9 mouse cellular contexts compared by ENCODE assay signal in genomic region chr2:118711038-118711494, GRCm38 (mm10). TPM values are rescaled to one million over a fixed set of nuclear protein-coding genes. Genes with fewer than 3 reads are reported as not detected.
DNase-seq lines count a peak whose midpoint lies in the region; ATAC-seq and TF ChIP-seq lines count a peak whose summit lies in the region.
"Had no signal": no experiment of that assay in that cellular context is flagged by ENCODE, and none has a peak within 500 bp of the region (broad histone marks: within the 10 kb centered on the region; RNA-seq: fewer than 3 reads in every experiment).

No protein-coding gene starts in this region.

- under 1% methylated on average over 36 of the region's 36 CpGs for WGBS in cerebellum, adult 2 months
- WGBS in embryonic facial prominence, embryonic 11.5 days, result under 1% methylated on average over 36 of the region's 36 CpGs
- WGBS in hindbrain, embryonic 13.5 days, result 1% methylated on average over 36 of the region's 36 CpGs
- WGBS in liver, embryonic 13.5 days (ENCODE audit: insufficient replicate concordance), result 26% methylated on average over 36 of the region's 36 CpGs
- WGBS in neural tube, embryonic 13.5 days, result 2% methylated on average over 36 of the region's 36 CpGs

- H3K27ac ChIP-seq in cerebellum, adult 2 months (ENCODE audit: insufficient read depth, low read length), result no peak overlapping the region
- no peak overlapping the region for H3K27ac ChIP-seq in ES-Bruce4 (ENCODE audit: insufficient read depth, low read length)
- no peak overlapping the region for H3K27ac ChIP-seq in embryonic facial prominence, embryonic 11.5 days (replicated peaks; ENCODE audit: low read depth, low read length)
- no peak overlapping the region for H3K27ac ChIP-seq in hindbrain, embryonic 13.5 days
- no peak overlapping the region for H3K27ac ChIP-seq in liver, embryonic 13.5 days
- H3K27ac ChIP-seq in neural tube, embryonic 13.5 days (replicated peaks), result no peak overlapping the region

- no peak for TF ChIP-seq POLR2A in cerebellum, adult 2 months (IDR thresholded peaks at IDR 0.05; ENCODE audit: borderline replicate concordance, insufficient read depth, low read length)
- no peak for TF ChIP-seq POLR2A in ES-Bruce4 (IDR thresholded peaks at IDR 0.05; ENCODE audit: insufficient read depth, low read length)

- no peak overlapping the region for H3K9ac ChIP-seq in ES-Bruce4 (ENCODE audit: low read depth, poor library complexity, severe bottlenecking)
- H3K9ac ChIP-seq in embryonic facial prominence, embryonic 11.5 days (replicated peaks; ENCODE audit: low read length), result peak overlapping the region; percentile 39
- peak overlapping the region; percentile 75 for H3K9ac ChIP-seq in hindbrain, embryonic 13.5 days
- H3K9ac ChIP-seq in liver, embryonic 13.5 days, result no peak overlapping the region
- H3K9ac ChIP-seq in neural tube, embryonic 13.5 days, result peak overlapping the region; percentile 71

- H3K4me2 ChIP-seq in embryonic facial prominence, embryonic 11.5 days (ENCODE audit: low read depth, low read length), result peak overlapping the region; percentile 62
- peak overlapping the region; percentile 92 for H3K4me2 ChIP-seq in hindbrain, embryonic 13.5 days
- H3K4me2 ChIP-seq in liver, embryonic 13.5 days, result peak overlapping the region; percentile 40
- peak overlapping the region; percentile 85 for H3K4me2 ChIP-seq in neural tube, embryonic 13.5 days

- H3K9me3 ChIP-seq in ES-Bruce4 (replicated peaks; ENCODE audit: control insufficient read depth, insufficient read depth, low read length, poor library complexity, severe bottlenecking), result no peaks in the 10 kb centered on the region
- H3K9me3 ChIP-seq in embryonic facial prominence, embryonic 11.5 days (replicated peaks; ENCODE audit: control insufficient read depth, low read length), result no peaks in the 10 kb centered on the region
- no peaks in the 10 kb centered on the region for H3K9me3 ChIP-seq in hindbrain, embryonic 13.5 days
- H3K9me3 ChIP-seq in liver, embryonic 13.5 days (replicated peaks), result no peaks in the 10 kb centered on the region
- H3K9me3 ChIP-seq in neural tube, embryonic 13.5 days, result no peaks in the 10 kb centered on the region

- TF ChIP-seq EP300 in ES-Bruce4 (IDR thresholded peaks at IDR 0.05; ENCODE audit: insufficient read depth, low read depth, low read length), result no peak

- no peaks in the 10 kb centered on the region for H3K4me1 ChIP-seq in cerebellum, adult 2 months (ENCODE audit: control insufficient read depth, insufficient read depth, low read length)
- no peaks in the 10 kb centered on the region for H3K4me1 ChIP-seq in ES-Bruce4 (ENCODE audit: control insufficient read depth, insufficient read depth, low read length)
- peaks cover 3% of the 10 kb centered on the region; the same call in 1 of the 2 replicates for H3K4me1 ChIP-seq in embryonic facial prominence, embryonic 11.5 days (ENCODE audit: control insufficient read depth, insufficient read depth, low read length)
- H3K4me1 ChIP-seq in hindbrain, embryonic 13.5 days (replicated peaks), result peaks cover 37% of the 10 kb centered on the region
- peaks cover 25% of the 10 kb centered on the region for H3K4me1 ChIP-seq in liver, embryonic 13.5 days (replicated peaks)
- H3K4me1 ChIP-seq in neural tube, embryonic 13.5 days (replicated peaks), result peaks cover 28% of the 10 kb centered on the region

- peak; percentile 28 to 40 for DNase-seq in cerebellum, adult 2 months
- no peak for DNase-seq in cerebellum, adult 9-10 months
- peak; percentile 72 for DNase-seq in embryonic facial prominence, embryonic 11.5 days (ENCODE audit: low spot score)
- DNase-seq in liver, embryonic 13.5 days, result no peak
- no peak for DNase-seq in spleen, adult 12 weeks (ENCODE audit: low spot score)

- H3K4me3 ChIP-seq in cerebellum, adult 2 months (replicated peaks; ENCODE audit: insufficient read depth, low read depth, low read length), result peak overlapping the region; percentile 21
- peak overlapping the region; percentile 13; the same call in 1 of the 2 replicates for H3K4me3 ChIP-seq in ES-Bruce4 (ENCODE audit: low read depth, low read length)
- peak overlapping the region; percentile 28 for H3K4me3 ChIP-seq in embryonic facial prominence, embryonic 11.5 days (ENCODE audit: low read depth, low read length)
- H3K4me3 ChIP-seq in hindbrain, embryonic 13.5 days, result peak overlapping the region; percentile 46
- H3K4me3 ChIP-seq in liver, embryonic 13.5 days (replicated peaks), result peak overlapping the region; percentile 20
- peak overlapping the region; percentile 45 for H3K4me3 ChIP-seq in neural tube, embryonic 13.5 days

- no peaks in the 10 kb centered on the region for H3K27me3 ChIP-seq in cerebellum, adult 2 months (ENCODE audit: control insufficient read depth, insufficient read depth, low read length)
- peaks cover 8% of the 10 kb centered on the region for H3K27me3 ChIP-seq in ES-Bruce4 (ENCODE audit: control insufficient read depth, insufficient read depth, low read length, poor library complexity, severe bottlenecking)
- peaks cover 60% of the 10 kb centered on the region for H3K27me3 ChIP-seq in embryonic facial prominence, embryonic 11.5 days (ENCODE audit: control insufficient read depth, insufficient read depth, low read length)
- peaks cover 85% of the 10 kb centered on the region for H3K27me3 ChIP-seq in hindbrain, embryonic 13.5 days
- peaks cover 77% of the 10 kb centered on the region for H3K27me3 ChIP-seq in liver, embryonic 13.5 days
- peaks cover 82% of the 10 kb centered on the region for H3K27me3 ChIP-seq in neural tube, embryonic 13.5 days

- peak; percentile 74; the same call in 1 of the 2 replicates for ATAC-seq in embryonic facial prominence, embryonic 11.5 days (replicated peaks; ENCODE audit: insufficient number of reproducible peaks, low FRiP score, low TSS enrichment, low read depth)
- ATAC-seq in hindbrain, embryonic 13.5 days (ENCODE audit: low FRiP score), result peak; percentile 75
- ATAC-seq in liver, embryonic 13.5 days (ENCODE audit: low read depth), result peak; percentile 17; the same call in 1 of the 2 replicates
- ATAC-seq in neural tube, embryonic 13.5 days (ENCODE audit: low read depth), result peak; percentile 79

- no peak for TF ChIP-seq CTCF in cerebellum, adult 2 months (IDR thresholded peaks at IDR 0.05; ENCODE audit: borderline replicate concordance, insufficient read depth, low read depth, low read length)
- no peak for TF ChIP-seq CTCF in ES-Bruce4 (IDR thresholded peaks at IDR 0.05; ENCODE audit: low read depth, low read length)

- H3K36me3 ChIP-seq in ES-Bruce4 (ENCODE audit: control insufficient read depth, insufficient read depth, low read length, poor library complexity, severe bottlenecking), result no peaks in the 10 kb centered on the region
- no peaks in the 10 kb centered on the region for H3K36me3 ChIP-seq in embryonic facial prominence, embryonic 11.5 days (replicated peaks; ENCODE audit: control insufficient read depth, insufficient read depth, low read depth, low read length)
- H3K36me3 ChIP-seq in hindbrain, embryonic 13.5 days, result no peaks in the 10 kb centered on the region
- no peaks in the 10 kb centered on the region for H3K36me3 ChIP-seq in liver, embryonic 13.5 days
- H3K36me3 ChIP-seq in neural tube, embryonic 13.5 days, result no peaks in the 10 kb centered on the region

RNA-seq across cellular contexts. Expression of gene Ankrd63, which starts 7.3 kb away (rescaled TPM):
- 0.41 and 0.82 TPM in 2 replicates for polyA plus RNA-seq in cerebellum, adult 2 months (2012; rRNA removed)
- not detected in 2 replicates for polyA plus RNA-seq in ES-Bruce4 (2011; ENCODE audit: insufficient read depth, insufficient read length, low read depth, missing spikeins)
- 0.04 TPM in 1 of 2 replicates, not detected in the other for polyA plus RNA-seq in embryonic facial prominence, embryonic 11.5 days (2014; fragmentation: Nextera tagmentation; extraction: Ambion mirVana)
- not detected in 2 replicates for polyA plus RNA-seq in hindbrain, embryonic 13.5 days (2015; fragmentation: Nextera tagmentation; extraction: Ambion mirVana)
- polyA plus RNA-seq in liver, embryonic 13.5 days (2015; fragmentation: Nextera tagmentation; extraction: Ambion mirVana), result not detected in 2 replicates
- not detected in 2 replicates for polyA plus RNA-seq in neural tube, embryonic 13.5 days (2015; fragmentation: Nextera tagmentation; extraction: Ambion mirVana)

RNA-seq across cellular contexts. Expression of gene Plcb2, which starts 17.2 kb away (rescaled TPM):
- polyA plus RNA-seq in cerebellum, adult 2 months (2012; rRNA removed), result 0.86 and 0.97 TPM in 2 replicates
- not detected in 2 replicates for polyA plus RNA-seq in ES-Bruce4 (2011; ENCODE audit: insufficient read depth, insufficient read length, low read depth, missing spikeins)
- polyA plus RNA-seq in embryonic facial prominence, embryonic 11.5 days (2014; fragmentation: Nextera tagmentation; extraction: Ambion mirVana), result 0.22 and 0.40 TPM in 2 replicates
- polyA plus RNA-seq in hindbrain, embryonic 13.5 days (2015; fragmentation: Nextera tagmentation; extraction: Ambion mirVana), result 0.48 and 0.64 TPM in 2 replicates
- 1.6 and 1.7 TPM in 2 replicates for polyA plus RNA-seq in liver, embryonic 13.5 days (2015; fragmentation: Nextera tagmentation; extraction: Ambion mirVana)
- 0.46 and 0.61 TPM in 2 replicates for polyA plus RNA-seq in neural tube, embryonic 13.5 days (2015; fragmentation: Nextera tagmentation; extraction: Ambion mirVana)
- polyA plus RNA-seq: C2C12 had no signal

RNA-seq across cellular contexts. Expression of gene Inafm2, which starts 34.5 kb away (rescaled TPM):
- polyA plus RNA-seq in cerebellum, adult 2 months (2012; rRNA removed), result 21.8 and 22.0 TPM in 2 replicates
- polyA plus RNA-seq in ES-Bruce4 (2011; ENCODE audit: insufficient read depth, insufficient read length, low read depth, missing spikeins), result 3.6 and 3.8 TPM in 2 replicates
- polyA plus RNA-seq in embryonic facial prominence, embryonic 11.5 days (2014; fragmentation: Nextera tagmentation; extraction: Ambion mirVana), result 22.8 and 25.8 TPM in 2 replicates
- polyA plus RNA-seq in hindbrain, embryonic 13.5 days (2015; fragmentation: Nextera tagmentation; extraction: Ambion mirVana), result 23.5 and 24.8 TPM in 2 replicates
- 18.4 and 19.1 TPM in 2 replicates for polyA plus RNA-seq in liver, embryonic 13.5 days (2015; fragmentation: Nextera tagmentation; extraction: Ambion mirVana)
- polyA plus RNA-seq in neural tube, embryonic 13.5 days (2015; fragmentation: Nextera tagmentation; extraction: Ambion mirVana), result 23.7 and 25.3 TPM in 2 replicates

RNA-seq across cellular contexts. Expression of gene Pak6, which starts 48.0 kb away (rescaled TPM):
- polyA plus RNA-seq in cerebellum, adult 2 months (2012; rRNA removed), result 5.6 and 6.4 TPM in 2 replicates
- polyA plus RNA-seq in ES-Bruce4 (2011; ENCODE audit: insufficient read depth, insufficient read length, low read depth, missing spikeins), result 2.1 and 2.3 TPM in 2 replicates
- polyA plus RNA-seq in embryonic facial prominence, embryonic 11.5 days (2014; fragmentation: Nextera tagmentation; extraction: Ambion mirVana), result 0.50 and 0.92 TPM in 2 replicates
- polyA plus RNA-seq in hindbrain, embryonic 13.5 days (2015; fragmentation: Nextera tagmentation; extraction: Ambion mirVana), result 22.0 and 23.2 TPM in 2 replicates
- 0.65 and 1.0 TPM in 2 replicates for polyA plus RNA-seq in liver, embryonic 13.5 days (2015; fragmentation: Nextera tagmentation; extraction: Ambion mirVana)
- 12.1 and 15.8 TPM in 2 replicates for polyA plus RNA-seq in neural tube, embryonic 13.5 days (2015; fragmentation: Nextera tagmentation; extraction: Ambion mirVana)

RNA-seq across cellular contexts. Expression of gene Ccdc9b, which starts 51.4 kb away (rescaled TPM):
- 8.3 and 8.5 TPM in 2 replicates for polyA plus RNA-seq in cerebellum, adult 2 months (2012; rRNA removed)
- 0.38 and 0.51 TPM in 2 replicates for polyA plus RNA-seq in ES-Bruce4 (2011; ENCODE audit: insufficient read depth, insufficient read length, low read depth, missing spikeins)
- polyA plus RNA-seq in embryonic facial prominence, embryonic 11.5 days (2014; fragmentation: Nextera tagmentation; extraction: Ambion mirVana), result 0.52 and 0.66 TPM in 2 replicates
- polyA plus RNA-seq in hindbrain, embryonic 13.5 days (2015; fragmentation: Nextera tagmentation; extraction: Ambion mirVana), result 1.2 and 1.4 TPM in 2 replicates
- polyA plus RNA-seq in liver, embryonic 13.5 days (2015; fragmentation: Nextera tagmentation; extraction: Ambion mirVana), result 0.20 and 0.23 TPM in 2 replicates
- polyA plus RNA-seq in neural tube, embryonic 13.5 days (2015; fragmentation: Nextera tagmentation; extraction: Ambion mirVana), result 1.2 and 1.4 TPM in 2 replicates

Comparison
In these comparisons a context has a peak if more than half of its experiments do, and no peak if none do; other contexts are left out.
1. DNase-seq: peak in cerebellum, adult 2 months (2 of 2) and embryonic facial prominence, embryonic 11.5 days (single experiment); none in cerebellum, adult 9-10 months (single experiment), liver, embryonic 13.5 days (single experiment) and spleen, adult 12 weeks (single experiment).
2. H3K9ac ChIP-seq: peak in embryonic facial prominence, embryonic 11.5 days (single experiment), hindbrain, embryonic 13.5 days (single experiment) and neural tube, embryonic 13.5 days (single experiment); none in ES-Bruce4 (single experiment) and liver, embryonic 13.5 days (single experiment).
3. ATAC-seq: peak in every context shown above with its lines; median percentile 79 in neural tube, embryonic 13.5 days; 75 in hindbrain, embryonic 13.5 days; 74 in embryonic facial prominence, embryonic 11.5 days; 17 in liver, embryonic 13.5 days.
4. H3K4me2 ChIP-seq: peak in every context shown above with its lines; median percentile 92 in hindbrain, embryonic 13.5 days; 85 in neural tube, embryonic 13.5 days; 62 in embryonic facial prominence, embryonic 11.5 days; 40 in liver, embryonic 13.5 days.
5. Peak in every context shown above with its lines, with median percentiles within 50 percentile points of each other: H3K4me3 ChIP-seq.